ENCODE assay signal across 26 mouse cellular contexts in genomic region chr2:15121217-15121680, GRCm38 (mm10).
DNase-seq lines count a peak whose midpoint lies in the region; ATAC-seq and TF ChIP-seq lines count a peak whose summit lies in the region.
"Had no signal": no experiment of that assay in that cellular context is flagged by ENCODE, and none has a peak within 500 bp of the region (broad histone marks: within the 10 kb centered on the region; RNA-seq: fewer than 3 reads in every experiment).

No protein-coding gene starts in this region.

- ATAC-seq in G1E (ENCODE audit: extremely low read depth, insufficient number of reproducible peaks, low FRiP score, poor library complexity, severe bottlenecking): peak; percentile 96
- peak; percentile 94 for ATAC-seq in intestine, embryonic 16.5 days
- ATAC-seq in liver, embryonic 16.5 days (ENCODE audit: low read depth): peak; percentile 98
- no peak for ATAC-seq in megakaryocyte, adult 5-6 weeks (ENCODE audit: poor library complexity, severe bottlenecking)
- ATAC-seq: forebrain, embryonic 13.5 days; lung, postnatal 0 days had no signal

- DNase-seq in G1E (ENCODE audit: low spot score): peak; percentile 28
- DNase-seq in c-Kit-positive CD71-positive TER-119-negative erythroid progenitor cells, embryonic 14.5 days (ENCODE audit: low read depth): peak; percentile 64
- no peak for DNase-seq in adrenal gland, postnatal 36 days
- DNase-seq in cerebellum, adult 11 months: no peak
- DNase-seq in midbrain, embryonic 10.5 days (ENCODE audit: low spot score): no peak
- DNase-seq: adrenal gland, postnatal 25 days; cerebellum, adult 18-20 months; cerebellum, postnatal 25 days; embryo, embryonic 11 days; gastrocnemius, adult 2 months; heart, postnatal 36 days; kidney, postnatal 4 days; midbrain, embryonic 14.5 days had no signal

- no peaks in the 10 kb centered on the region for H3K9me3 ChIP-seq in G1E (replicated peaks)
- no peaks in the 10 kb centered on the region for H3K9me3 ChIP-seq in intestine, embryonic 16.5 days (ENCODE audit: control insufficient read depth, low read length)
- no peaks in the 10 kb centered on the region for H3K9me3 ChIP-seq in liver, embryonic 16.5 days (replicated peaks; ENCODE audit: control insufficient read depth, low read length)
- no peaks in the 10 kb centered on the region for H3K9me3 ChIP-seq in midbrain, embryonic 10.5 days (replicated peaks)
- H3K9me3 ChIP-seq: embryonic facial prominence, embryonic 13.5 days; forebrain, embryonic 13.5 days; heart, embryonic 15.5 days; hindbrain, embryonic 13.5 days; kidney, embryonic 15.5 days; limb, embryonic 10.5 days; neural tube, embryonic 12.5 days had no signal

- H3K27me3 ChIP-seq in G1E (ENCODE audit: insufficient read depth, low read length): no peaks in the 10 kb centered on the region
- no peaks in the 10 kb centered on the region for H3K27me3 ChIP-seq in intestine, embryonic 16.5 days (replicated peaks; ENCODE audit: control insufficient read depth, insufficient read depth, low read length)
- no peaks in the 10 kb centered on the region for H3K27me3 ChIP-seq in liver, embryonic 16.5 days (ENCODE audit: control insufficient read depth, insufficient read depth, low read depth, low read length)
- no peaks in the 10 kb centered on the region for H3K27me3 ChIP-seq in midbrain, embryonic 10.5 days (ENCODE audit: low read depth, poor library complexity, severe bottlenecking)
- H3K27me3 ChIP-seq: embryonic facial prominence, embryonic 13.5 days; forebrain, embryonic 13.5 days; heart, embryonic 15.5 days; hindbrain, embryonic 13.5 days; kidney, embryonic 15.5 days; neural tube, embryonic 12.5 days had no signal

- H3K4me3 ChIP-seq in G1E (ENCODE audit: low read depth, low read length): no peak overlapping the region
- H3K4me3 ChIP-seq in intestine, embryonic 16.5 days (ENCODE audit: low read length): no peak overlapping the region
- H3K4me3 ChIP-seq in liver, embryonic 16.5 days (ENCODE audit: low read depth, low read length): no peak overlapping the region
- no peak overlapping the region for H3K4me3 ChIP-seq in midbrain, embryonic 10.5 days
- H3K4me3 ChIP-seq: embryonic facial prominence, embryonic 13.5 days; erythroblast, embryonic 14.5 days; forebrain, embryonic 13.5 days; gastrocnemius, adult 2 months; heart, embryonic 15.5 days; hindbrain, embryonic 13.5 days; kidney, embryonic 15.5 days; limb, embryonic 10.5 days; neural tube, embryonic 12.5 days had no signal

- WGBS in intestine, embryonic 16.5 days: 76% methylated on average over 1 of the region's 1 CpGs
- WGBS in liver, embryonic 16.5 days (ENCODE audit: insufficient replicate concordance): 62% methylated on average over 1 of the region's 1 CpGs
- 94% methylated on average over 1 of the region's 1 CpGs for WGBS in midbrain, embryonic 10.5 days

- no peak overlapping the region for H3K9ac ChIP-seq in intestine, embryonic 16.5 days (ENCODE audit: low read depth, low read length)
- H3K9ac ChIP-seq in liver, embryonic 16.5 days (ENCODE audit: low read depth, low read length): no peak overlapping the region
- H3K9ac ChIP-seq: embryonic facial prominence, embryonic 13.5 days; forebrain, embryonic 13.5 days; heart, embryonic 15.5 days; hindbrain, embryonic 13.5 days; kidney, embryonic 15.5 days; neural tube, embryonic 12.5 days had no signal

- no peaks in the 10 kb centered on the region for H3K36me3 ChIP-seq in G1E (replicated peaks)
- no peaks in the 10 kb centered on the region for H3K36me3 ChIP-seq in intestine, embryonic 16.5 days (ENCODE audit: control insufficient read depth, insufficient read depth, low read length)
- no peaks in the 10 kb centered on the region for H3K36me3 ChIP-seq in liver, embryonic 16.5 days (ENCODE audit: control insufficient read depth, insufficient read depth)
- no peaks in the 10 kb centered on the region for H3K36me3 ChIP-seq in midbrain, embryonic 10.5 days
- H3K36me3 ChIP-seq: embryonic facial prominence, embryonic 13.5 days; heart, embryonic 15.5 days; hindbrain, embryonic 13.5 days; kidney, embryonic 15.5 days; limb, embryonic 10.5 days; neural tube, embryonic 12.5 days had no signal

- no peak overlapping the region for H3K4me2 ChIP-seq in intestine, embryonic 16.5 days (ENCODE audit: low read depth, low read length)
- H3K4me2 ChIP-seq in liver, embryonic 16.5 days (ENCODE audit: low read depth, low read length): no peak overlapping the region; the same call in 1 of the 2 replicates
- H3K4me2 ChIP-seq: embryonic facial prominence, embryonic 13.5 days; forebrain, embryonic 13.5 days; heart, embryonic 15.5 days; hindbrain, embryonic 13.5 days; kidney, embryonic 15.5 days; neural tube, embryonic 12.5 days had no signal

- peaks cover 36% of the 10 kb centered on the region for H3K4me1 ChIP-seq in G1E (ENCODE audit: insufficient read depth, low read depth, low read length)
- H3K4me1 ChIP-seq in intestine, embryonic 16.5 days (ENCODE audit: control insufficient read depth, insufficient read depth, low read length): 0 out of 2 replicates have a peak, but pooled peaks cover 2% of the 10 kb centered on the region
- peaks cover 4% of the 10 kb centered on the region for H3K4me1 ChIP-seq in liver, embryonic 16.5 days (ENCODE audit: control insufficient read depth, low read depth, low read length)
- no peaks in the 10 kb centered on the region for H3K4me1 ChIP-seq in midbrain, embryonic 10.5 days
- H3K4me1 ChIP-seq: embryonic facial prominence, embryonic 13.5 days; forebrain, embryonic 13.5 days; heart, embryonic 15.5 days; hindbrain, embryonic 13.5 days; kidney, embryonic 15.5 days; limb, embryonic 10.5 days; neural tube, embryonic 12.5 days had no signal

- no peak overlapping the region for H3K27ac ChIP-seq in intestine, embryonic 16.5 days (ENCODE audit: low read length)
- H3K27ac ChIP-seq in liver, embryonic 16.5 days (ENCODE audit: low read length): peak overlapping the region; percentile 70
- no peak overlapping the region for H3K27ac ChIP-seq in midbrain, embryonic 10.5 days (replicated peaks)
- H3K27ac ChIP-seq: embryonic facial prominence, embryonic 13.5 days; forebrain, embryonic 13.5 days; gastrocnemius, adult 2 months; heart, embryonic 15.5 days; hindbrain, embryonic 13.5 days; kidney, embryonic 15.5 days; limb, embryonic 10.5 days; macrophage; neural tube, embryonic 12.5 days had no signal

- no peak for TF ChIP-seq CTCF in G1E (IDR thresholded peaks at IDR 0.05; ENCODE audit: low read depth, low read length)

Comparison
In these comparisons a context has a peak if more than half of its experiments do, and no peak if none do; other contexts are left out.
1. DNase-seq: peak in G1E (single experiment) and c-Kit-positive CD71-positive TER-119-negative erythroid progenitor cells, embryonic 14.5 days (single experiment); none in adrenal gland, postnatal 36 days (0 of 2), cerebellum, adult 11 months (single experiment) and midbrain, embryonic 10.5 days (single experiment).